ENCODE assay signal across 35 mouse cellular contexts in the genomic region with DNA sequence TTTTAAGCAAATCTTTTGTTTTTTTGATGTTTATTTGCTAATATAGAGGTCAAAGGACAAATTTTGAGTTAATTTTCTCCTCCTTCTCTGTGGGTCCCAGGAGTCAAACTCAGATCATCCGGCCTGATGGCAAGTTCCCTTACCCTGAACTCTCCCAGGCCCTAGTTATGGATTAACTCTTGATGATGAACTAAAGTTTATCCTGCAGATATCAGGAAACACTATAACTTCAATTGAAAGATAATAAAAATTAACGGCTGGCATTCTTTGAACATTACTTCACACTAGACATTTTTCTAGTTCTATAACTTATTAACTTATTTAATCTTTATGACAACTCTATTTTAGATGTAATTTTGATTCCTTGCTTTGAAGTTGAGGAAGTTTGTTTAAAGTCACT.
"Had no signal": no experiment of that assay in that cellular context is flagged by ENCODE, and none has a peak within 500 bp of the region (broad histone marks: within the 10 kb centered on the region; RNA-seq: fewer than 3 reads in every experiment).

No protein-coding gene starts in this region.

- H3K9ac ChIP-seq: heart, embryonic 12.5 days; heart, embryonic 13.5 days; heart, embryonic 15.5 days; hindbrain, embryonic 12.5 days; hindbrain, embryonic 13.5 days; hindbrain, embryonic 14.5 days; hindbrain, embryonic 15.5 days; kidney, embryonic 15.5 days had no signal

- H3K4me3 ChIP-seq: heart, adult 2 months; heart, embryonic 10.5 days; heart, embryonic 12.5 days; heart, embryonic 13.5 days; heart, embryonic 15.5 days; hindbrain, embryonic 10.5 days; hindbrain, embryonic 12.5 days; hindbrain, embryonic 13.5 days; hindbrain, embryonic 15.5 days; kidney, embryonic 15.5 days; layer of hippocampus, adult 2 months; left cerebral cortex, adult 2 months had no signal

- ATAC-seq: hindbrain, embryonic 16.5 days; hindbrain, postnatal 0 days; inflammation-experienced regulatory T-cells, adult 6 months had no signal

- H3K27ac ChIP-seq: heart, adult 2 months; heart, embryonic 10.5 days; heart, embryonic 13.5 days; heart, embryonic 15.5 days; hindbrain, embryonic 10.5 days; hindbrain, embryonic 12.5 days; hindbrain, embryonic 13.5 days; hindbrain, embryonic 14.5 days; hindbrain, embryonic 15.5 days; hindbrain, postnatal 0 days; kidney, embryonic 15.5 days; kidney, postnatal 0 days; layer of hippocampus, adult 2 months; left cerebral cortex, adult 2 months had no signal

- H3K4me2 ChIP-seq: heart, embryonic 11.5 days; heart, embryonic 12.5 days; heart, embryonic 13.5 days; heart, embryonic 15.5 days; hindbrain, embryonic 12.5 days; hindbrain, embryonic 13.5 days; hindbrain, embryonic 14.5 days; hindbrain, embryonic 15.5 days; kidney, embryonic 15.5 days had no signal

- H3K4me1 ChIP-seq: heart, embryonic 10.5 days; heart, embryonic 12.5 days; heart, embryonic 13.5 days; heart, embryonic 15.5 days; hindbrain, embryonic 10.5 days; hindbrain, embryonic 12.5 days; hindbrain, embryonic 13.5 days; hindbrain, embryonic 15.5 days had no signal

- H3K9me3 ChIP-seq: heart, embryonic 10.5 days; heart, embryonic 12.5 days; heart, embryonic 13.5 days; heart, embryonic 15.5 days; hindbrain, embryonic 10.5 days; hindbrain, embryonic 12.5 days; hindbrain, embryonic 13.5 days; hindbrain, embryonic 15.5 days; kidney, embryonic 15.5 days had no signal

- H3K27me3 ChIP-seq: heart, embryonic 12.5 days; heart, embryonic 13.5 days; heart, embryonic 15.5 days; hindbrain, embryonic 12.5 days; hindbrain, embryonic 13.5 days; hindbrain, embryonic 15.5 days; kidney, embryonic 15.5 days had no signal

- DNase-seq: heart, adult 18-20 months; heart, adult 2 months; heart, postnatal 10 days; heart, postnatal 14 days; heart, postnatal 36 days; heart, postnatal 4 days; kidney, adult 11 months; kidney, adult 18-20 months; kidney, adult 2 months; kidney, adult 8-10 months; kidney, adult 9 months; kidney, postnatal 10 days; kidney, postnatal 14 days; kidney, postnatal 25 days; kidney, postnatal 36 days; kidney, postnatal 4 days; layer of hippocampus, adult 9-11 months; layer of hippocampus, postnatal 36 days had no signal
